Mouse (Mus musculus) neural tube, embryonic 15.5 days (tissue): ENCODE measurements around the gene Crhr1. TPM values are rescaled to one million over a fixed set of nuclear protein-coding genes. Genes with fewer than 3 reads are reported as not detected.

Experiments used
- ATAC-seq: fragments of 200-750 bp; cut with Nextera tagmentation; 2 replicates; pipeline ENCODE4 v1.8.0; 2017; ENCODE audit warnings: mild to moderate bottlenecking, moderate TSS enrichment, moderate library complexity; ENCODE audit not compliant: low FRiP score
- H3K27ac ChIP-seq: fragments of 300-500 bp; sonication (generic); replicated peaks from 2 replicates; pipeline ENCODE4 v1.5.1; 2015; ENCODE audit warnings: mild to moderate bottlenecking, inconsistent platforms
- H3K27me3 ChIP-seq: fragments of 300-500 bp; sonication (generic); replicated peaks from 2 replicates; pipeline ENCODE4 v1.6.1; 2015; ENCODE audit warnings: inconsistent platforms
- H3K36me3 ChIP-seq: fragments of 300-500 bp; sonication (generic); 2 replicates; pipeline ENCODE4 v1.6.1; 2015; ENCODE audit warnings: inconsistent platforms
- H3K4me1 ChIP-seq: fragments of 300-500 bp; sonication (generic); 2 replicates; pipeline ENCODE4 v1.6.1; 2015; ENCODE audit warnings: inconsistent platforms
- H3K4me2 ChIP-seq: fragments of 300-500 bp; sonication (generic); 2 replicates; pipeline ENCODE4 v1.6.1; 2015; ENCODE audit warnings: inconsistent platforms, mild to moderate bottlenecking, moderate library complexity
- H3K4me3 ChIP-seq: fragments of 300-500 bp; sonication (generic); replicated peaks from 2 replicates; pipeline ENCODE4 v1.5.1; 2015; ENCODE audit warnings: mild to moderate bottlenecking, inconsistent platforms
- H3K9ac ChIP-seq: fragments of 300-500 bp; sonication (generic); replicated peaks from 2 replicates; pipeline ENCODE4 v1.6.1; 2015; ENCODE audit warnings: mild to moderate bottlenecking, inconsistent platforms
- H3K9me3 ChIP-seq: fragments of 300-500 bp; sonication (generic); replicated peaks from 2 replicates; pipeline ENCODE4 v1.6.1; 2016; ENCODE audit warnings: inconsistent platforms
- WGBS: fragments of 180-500 bp; shearing (Covaris S2); methylation state at CpG from one replicate; pipeline ENCODE4 v1.1.7; 2015; ENCODE audit warnings: mixed read lengths; 5-methylcytosine and 5-hydroxymethylcytosine counted together
- polyA plus RNA-seq: library from polyadenylated mRNA; unstranded; fragments of >200 nt; fragmentation: Nextera tagmentation; extraction: Ambion mirVana; gene quantifications from 2 replicates; pipeline ENCODE4 v1.2.1, GENCODE M21; 2015

Crhr1 gene
- polyA plus RNA-seq, result 5.6 and 6.6 TPM in 2 replicates

DNA sequence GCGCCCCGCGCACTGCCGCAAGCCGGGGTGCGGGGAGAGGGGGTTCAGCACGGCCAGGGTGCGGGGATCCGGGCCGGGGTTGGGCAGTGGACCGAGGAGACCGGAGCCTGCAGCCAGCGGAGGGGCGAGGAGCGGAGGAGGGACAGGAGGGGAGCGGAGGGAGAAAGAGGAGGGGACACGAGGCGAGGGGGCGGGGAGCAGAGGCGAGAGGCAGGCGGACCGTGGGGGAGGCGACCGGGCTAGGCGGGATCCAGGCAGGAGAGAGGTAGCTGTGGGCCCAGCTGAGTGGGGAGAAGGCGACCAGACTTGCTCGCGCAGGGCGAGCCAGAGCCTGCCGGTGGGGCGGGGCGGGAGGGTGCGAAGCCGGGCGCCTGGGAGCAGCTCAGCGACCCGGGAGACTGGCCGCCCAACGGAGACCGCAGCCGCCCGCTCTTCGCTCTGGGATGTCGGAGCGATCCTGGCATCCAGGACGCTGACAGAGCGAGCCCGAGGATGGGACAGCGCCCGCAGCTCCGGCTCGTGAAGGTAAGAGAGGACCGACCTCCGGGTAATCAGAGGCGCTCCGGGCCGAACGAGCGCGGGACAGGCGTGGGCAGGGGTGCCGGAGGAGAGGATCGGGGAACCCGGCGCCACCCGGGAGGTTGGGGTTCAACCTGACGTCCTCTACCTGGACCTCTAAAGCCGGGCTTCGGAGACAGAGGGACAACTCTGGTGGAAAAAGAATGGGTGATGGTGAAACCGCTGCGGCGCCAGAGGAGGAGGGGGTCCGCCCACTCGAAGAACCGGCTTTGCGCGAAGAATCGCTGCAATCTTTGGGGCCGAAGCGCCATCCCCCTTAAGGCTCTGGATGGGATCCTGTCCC lies at the start of gene Crhr1:
Gene Crhr1 (plus strand): TSS at position 276 of the 862 bp plus-strand sequence.
- Histone ChIP-seq H3K36me3 (no peaks in the 10 kb centered on the region), H3K4me2 (peak within 1 kb of the TSS; percentile 96), H3K27me3 (peaks cover 41% of the 10 kb centered on the region), H3K4me1 (peaks cover 38% of the 10 kb centered on the region), H3K27ac (peak within 1 kb of the TSS; percentile 64), H3K9me3 (no peaks in the 10 kb centered on the region), H3K4me3 (peak within 1 kb of the TSS; percentile 62), H3K9ac (peak within 1 kb of the TSS; percentile 82)
- 1% methylated on average over 75 of the region's 80 CpGs for WGBS
- ATAC-seq, result peak; percentile 82

DNA sequence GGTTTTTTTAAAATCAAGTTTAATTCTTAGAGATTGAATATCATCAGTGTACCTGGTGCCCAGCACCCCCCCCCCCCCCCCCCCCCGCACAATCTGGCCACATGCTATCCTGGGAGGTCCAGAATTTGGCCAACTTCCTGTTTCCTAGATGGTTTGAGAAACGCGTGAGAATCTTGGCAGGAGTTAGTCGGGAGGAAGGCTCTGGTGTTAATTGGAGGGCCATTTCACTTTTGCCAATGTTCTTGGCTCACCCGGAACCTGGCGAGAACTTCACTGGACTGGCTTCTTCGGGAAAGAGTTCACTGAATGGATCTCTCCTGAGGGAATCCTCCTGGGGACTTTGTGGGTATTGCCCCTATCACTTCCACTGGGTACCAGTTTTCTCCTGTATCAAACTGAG lies 49.4 kb upstream of the Crhr1 start:
- Histone ChIP-seq H3K9me3 (no peaks in the 10 kb centered on the region), H3K9ac (no peak overlapping the region), H3K27ac (no peak overlapping the region), H3K4me3 (no peak overlapping the region), H3K27me3 (no peaks in the 10 kb centered on the region), H3K4me1 (peaks cover under 1% of the 10 kb centered on the region; the same call in 1 of the 2 replicates), H3K4me2 (no peak overlapping the region), H3K36me3 (no peaks in the 10 kb centered on the region)
- no peak for ATAC-seq
- 93% methylated on average over 6 of the region's 7 CpGs for WGBS

DNA sequence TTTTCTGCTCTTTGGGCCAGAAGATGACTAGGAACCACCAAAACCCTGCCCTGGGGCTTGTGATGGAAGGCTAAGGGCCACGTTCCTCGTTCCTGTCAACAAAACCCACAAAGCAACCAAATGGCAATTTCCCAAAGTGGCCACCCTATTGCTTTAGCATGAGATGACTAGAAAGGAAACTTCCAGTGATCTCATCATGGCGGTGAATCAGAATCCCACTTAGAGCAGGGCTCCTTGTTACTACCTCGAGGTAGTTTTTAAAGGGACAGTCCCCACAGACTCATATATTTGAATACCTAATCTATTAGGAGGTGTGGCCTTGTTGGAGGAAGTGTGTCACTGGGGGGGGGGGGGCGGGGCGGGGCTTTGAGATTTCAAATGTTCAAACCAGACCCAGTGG lies 48.9 kb upstream of the Crhr1 start:
- H3K4me1 ChIP-seq, result peaks cover 4% of the 10 kb centered on the region; the same call in 1 of the 2 replicates
- 90% methylated on average over 6 of the region's 6 CpGs for WGBS
- no peak overlapping the region for H3K9ac ChIP-seq
- H3K27ac ChIP-seq, result no peak overlapping the region
- no peak overlapping the region for H3K4me3 ChIP-seq
- H3K36me3 ChIP-seq, result no peaks in the 10 kb centered on the region
- no peak overlapping the region for H3K4me2 ChIP-seq
- H3K27me3 ChIP-seq, result no peaks in the 10 kb centered on the region
- no peaks in the 10 kb centered on the region for H3K9me3 ChIP-seq
- no peak for ATAC-seq

DNA sequence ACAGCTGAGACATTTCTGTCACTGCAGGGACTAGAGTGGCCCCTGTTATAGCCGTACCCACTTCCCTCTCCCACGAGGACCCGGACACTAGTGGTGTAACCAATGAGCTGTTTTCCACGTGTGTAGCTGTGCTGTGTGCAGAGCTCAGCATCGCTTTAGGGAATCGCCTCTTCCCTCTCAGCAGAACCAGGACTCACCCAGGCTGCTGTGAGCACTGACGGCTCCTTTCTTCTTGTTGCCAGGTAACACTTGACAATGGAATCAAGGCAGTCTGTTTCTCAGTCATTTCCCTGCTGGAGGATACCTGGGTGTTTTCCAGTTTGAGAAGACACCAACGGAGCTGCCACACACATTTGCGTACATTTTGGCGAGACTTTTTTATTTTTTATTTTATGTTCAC lies 44.1 kb upstream of the Crhr1 start:
- H3K27ac ChIP-seq, result no peak overlapping the region
- H3K9me3 ChIP-seq, result no peaks in the 10 kb centered on the region
- H3K4me3 ChIP-seq, result no peak overlapping the region
- no peak overlapping the region for H3K4me2 ChIP-seq
- no peaks in the 10 kb centered on the region for H3K27me3 ChIP-seq
- peaks cover 4% of the 10 kb centered on the region; the same call in 1 of the 2 replicates for H3K4me1 ChIP-seq
- H3K36me3 ChIP-seq, result no peaks in the 10 kb centered on the region
- 44% methylated on average over 10 of the region's 10 CpGs for WGBS
- ATAC-seq, result no peak
- H3K9ac ChIP-seq, result no peak overlapping the region

DNA sequence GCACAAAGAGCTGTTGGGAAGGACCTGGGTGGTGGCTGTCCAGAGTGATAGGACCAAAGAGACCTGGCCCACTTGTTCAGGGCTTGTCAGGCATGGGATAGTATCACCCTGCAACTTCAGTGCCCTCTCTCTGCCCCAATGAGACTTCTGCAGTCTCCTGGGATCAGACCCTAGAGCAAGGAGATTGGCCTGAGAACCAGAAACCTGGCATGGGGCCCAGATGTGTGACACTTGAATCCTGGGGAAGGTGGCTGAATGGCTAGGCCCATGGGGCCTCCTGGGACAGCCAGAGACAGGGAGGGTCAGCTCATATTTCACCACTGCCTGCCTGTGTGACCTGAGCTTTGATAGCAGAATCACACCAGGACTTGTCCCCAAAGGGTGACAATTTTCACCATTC lies 41.9 kb upstream of the Crhr1 start:
- no peaks in the 10 kb centered on the region for H3K27me3 ChIP-seq
- H3K36me3 ChIP-seq, result no peaks in the 10 kb centered on the region
- no peak for ATAC-seq
- H3K4me2 ChIP-seq, result no peak overlapping the region
- H3K27ac ChIP-seq, result no peak overlapping the region
- no peak overlapping the region for H3K4me3 ChIP-seq
- H3K9ac ChIP-seq, result no peak overlapping the region
- H3K9me3 ChIP-seq, result no peaks in the 10 kb centered on the region
- H3K4me1 ChIP-seq, result peaks cover 4% of the 10 kb centered on the region; the same call in 1 of the 2 replicates

DNA sequence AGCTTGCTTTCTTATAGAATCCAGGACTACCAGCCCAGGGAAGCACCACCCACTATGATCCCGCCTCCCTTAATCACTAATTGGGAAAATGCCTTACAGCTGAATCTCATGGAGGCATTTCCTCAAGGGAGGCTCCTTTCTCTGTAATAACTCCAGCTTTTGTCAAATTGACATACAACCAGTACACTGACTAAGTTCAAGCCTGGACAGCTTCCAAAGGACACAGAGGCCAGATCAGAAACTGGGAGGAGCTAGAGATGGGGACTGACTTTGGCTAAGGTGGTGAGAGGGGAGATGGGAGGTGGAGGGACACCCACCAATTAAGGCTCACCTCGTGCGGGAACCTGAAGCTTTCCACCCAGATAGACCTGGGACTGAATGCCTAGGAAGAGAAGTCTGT lies 37.5 kb upstream of the Crhr1 start:
- no peaks in the 10 kb centered on the region for H3K9me3 ChIP-seq
- no peak overlapping the region for H3K9ac ChIP-seq
- no peak overlapping the region for H3K4me3 ChIP-seq
- H3K27ac ChIP-seq, result no peak overlapping the region
- no peaks in the 10 kb centered on the region for H3K4me1 ChIP-seq
- H3K27me3 ChIP-seq, result no peaks in the 10 kb centered on the region; the same call in 1 of the 2 replicates
- WGBS, result 74% methylated on average over 3 of the region's 3 CpGs
- H3K36me3 ChIP-seq, result no peaks in the 10 kb centered on the region
- ATAC-seq, result no peak
- no peak overlapping the region for H3K4me2 ChIP-seq

DNA sequence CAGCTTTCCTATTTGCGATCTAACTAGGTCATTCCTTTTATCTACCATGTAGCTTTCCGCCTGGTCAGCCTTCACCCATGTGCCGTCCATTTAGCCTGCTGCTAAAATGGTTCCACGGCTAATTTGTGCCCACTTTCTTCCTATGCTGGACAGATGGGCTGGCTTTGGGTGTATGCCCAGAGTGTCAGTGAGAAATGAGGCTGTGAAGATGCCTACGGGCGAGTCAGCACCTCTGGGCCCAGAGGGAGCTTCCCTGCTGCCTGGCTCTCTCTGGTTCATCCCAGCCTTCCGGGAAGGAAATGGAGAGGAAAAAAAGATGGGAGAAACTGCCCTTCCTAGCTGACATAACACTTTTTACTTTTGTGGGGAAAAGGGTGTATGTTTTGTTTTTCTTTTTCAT lies 36.1 kb upstream of the Crhr1 start:
- ATAC-seq, result no peak
- no peaks in the 10 kb centered on the region for H3K9me3 ChIP-seq
- WGBS, result 65% methylated on average over 7 of the region's 7 CpGs
- H3K9ac ChIP-seq, result no peak overlapping the region
- no peaks in the 10 kb centered on the region for H3K4me1 ChIP-seq
- H3K4me2 ChIP-seq, result no peak overlapping the region
- H3K4me3 ChIP-seq, result no peak overlapping the region
- H3K36me3 ChIP-seq, result no peaks in the 10 kb centered on the region
- H3K27me3 ChIP-seq, result no peaks in the 10 kb centered on the region; the same call in 1 of the 2 replicates
- no peak overlapping the region for H3K27ac ChIP-seq

DNA sequence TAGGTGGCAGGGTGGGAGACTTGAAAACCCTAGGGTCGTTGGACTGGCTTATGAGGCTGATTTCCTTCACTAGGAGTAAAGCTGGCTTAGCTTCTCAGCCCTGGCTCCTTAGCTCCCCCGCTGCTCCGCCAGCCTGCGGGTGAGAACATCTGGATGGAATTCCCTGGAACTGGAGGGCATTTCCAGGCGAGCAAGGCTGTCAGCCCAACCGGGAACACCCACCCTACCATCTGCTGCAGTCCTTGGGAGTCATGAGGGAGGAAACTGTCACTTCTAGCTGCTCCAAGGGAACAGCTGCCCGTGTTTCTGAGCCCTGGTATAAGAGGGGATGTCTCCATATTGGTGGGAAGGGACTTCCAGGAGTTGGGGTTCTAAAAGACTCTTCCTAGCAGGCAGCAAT lies 33.1 kb upstream of the Crhr1 start:
- H3K36me3 ChIP-seq, result no peaks in the 10 kb centered on the region
- no peak overlapping the region for H3K4me3 ChIP-seq
- H3K4me2 ChIP-seq, result no peak overlapping the region
- 33% methylated on average over 7 of the region's 7 CpGs for WGBS
- H3K27me3 ChIP-seq, result peaks cover 3% of the 10 kb centered on the region; the same call in 1 of the 2 replicates
- H3K27ac ChIP-seq, result no peak overlapping the region
- peaks cover 5% of the 10 kb centered on the region; the same call in 1 of the 2 replicates for H3K4me1 ChIP-seq
- no peak overlapping the region for H3K9ac ChIP-seq
- ATAC-seq, result no peak
- H3K9me3 ChIP-seq, result no peaks in the 10 kb centered on the region

DNA sequence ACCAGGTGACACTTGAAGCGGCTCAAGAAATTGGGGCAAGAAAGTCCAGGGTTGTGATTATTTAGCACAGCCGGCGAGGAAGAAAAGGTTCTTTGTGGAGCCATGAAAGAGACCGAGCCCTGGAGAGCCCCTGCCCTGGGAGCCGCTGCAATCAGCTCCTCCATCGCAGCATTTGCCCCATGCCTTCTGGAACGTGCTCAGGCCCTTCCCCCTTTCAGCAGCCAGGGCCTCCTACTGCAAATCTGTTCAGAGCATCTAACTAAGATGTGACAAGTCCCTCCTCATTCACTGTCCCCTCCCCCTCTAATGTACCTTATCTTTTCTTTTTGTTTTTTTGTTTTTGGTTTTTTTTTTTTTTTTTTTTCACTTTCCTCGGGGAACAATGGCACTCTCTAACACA lies 30.0 kb upstream of the Crhr1 start:
- Histone ChIP-seq H3K9ac (no peak overlapping the region), H3K4me1 (peaks cover 26% of the 10 kb centered on the region), H3K4me2 (no peak overlapping the region), H3K9me3 (no peaks in the 10 kb centered on the region), H3K4me3 (no peak overlapping the region), H3K36me3 (no peaks in the 10 kb centered on the region), H3K27ac (no peak overlapping the region), H3K27me3 (0 out of 2 replicates have a peak, but pooled peaks cover 3% of the 10 kb centered on the region)
- WGBS, result 17% methylated on average over 8 of the region's 8 CpGs
- no peak for ATAC-seq

DNA sequence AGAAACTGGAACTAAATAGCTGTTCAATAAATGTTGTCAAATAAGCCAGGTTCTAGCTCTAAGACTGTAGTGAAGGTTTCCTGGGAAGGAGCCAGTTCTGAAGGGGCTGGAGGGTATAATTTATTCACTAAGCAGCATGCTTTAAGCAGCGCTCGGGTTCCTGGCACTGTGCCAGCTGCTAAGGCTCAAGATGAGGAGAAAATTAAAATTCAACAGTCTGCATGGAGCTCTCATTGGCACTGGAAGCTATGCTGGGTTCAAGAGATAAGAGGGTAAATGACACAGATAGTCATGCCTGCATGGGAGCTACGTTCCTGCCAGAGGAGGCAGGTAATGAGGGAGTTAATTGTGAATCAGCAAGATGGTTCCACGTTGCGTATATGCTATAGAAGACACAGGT lies 26.3 kb upstream of the Crhr1 start:
- H3K27ac ChIP-seq, result no peak overlapping the region
- H3K4me3 ChIP-seq, result no peak overlapping the region
- H3K36me3 ChIP-seq, result no peaks in the 10 kb centered on the region
- H3K9ac ChIP-seq, result no peak overlapping the region
- no peaks in the 10 kb centered on the region for H3K9me3 ChIP-seq
- ATAC-seq, result peak; percentile 31
- no peak overlapping the region for H3K4me2 ChIP-seq
- peaks cover 26% of the 10 kb centered on the region for H3K4me1 ChIP-seq
- 32% methylated on average over 5 of the region's 5 CpGs for WGBS
- H3K27me3 ChIP-seq, result 0 out of 2 replicates have a peak, but pooled peaks cover 3% of the 10 kb centered on the region

DNA sequence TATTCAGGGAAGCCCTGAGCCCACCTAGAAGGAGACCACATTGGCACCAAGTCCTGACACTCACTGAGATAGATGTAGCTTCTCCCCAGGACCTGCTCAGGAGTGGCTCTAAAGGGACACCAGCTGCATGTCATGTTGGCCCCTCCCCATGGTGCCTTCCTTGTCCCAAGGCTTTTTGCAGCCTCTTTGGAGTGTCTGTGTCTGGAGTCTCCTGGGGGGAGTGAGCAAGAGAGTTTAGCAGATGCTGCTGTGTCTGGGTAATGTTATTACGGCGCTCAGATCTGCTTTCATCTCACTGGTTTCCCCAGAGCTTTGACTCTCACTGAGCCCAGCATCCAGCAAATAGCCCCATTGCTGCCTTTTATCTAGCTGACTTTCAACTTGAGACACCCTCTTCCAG lies 25.7 kb upstream of the Crhr1 start:
- H3K27me3 ChIP-seq, result 0 out of 2 replicates have a peak, but pooled peaks cover 1% of the 10 kb centered on the region
- WGBS, result 14% methylated on average over 2 of the region's 2 CpGs
- H3K4me2 ChIP-seq, result no peak overlapping the region
- no peak overlapping the region for H3K4me3 ChIP-seq
- no peak overlapping the region for H3K9ac ChIP-seq
- H3K27ac ChIP-seq, result no peak overlapping the region
- no peaks in the 10 kb centered on the region for H3K9me3 ChIP-seq
- peaks cover 26% of the 10 kb centered on the region for H3K4me1 ChIP-seq
- H3K36me3 ChIP-seq, result no peaks in the 10 kb centered on the region
- ATAC-seq, result no peak

DNA sequence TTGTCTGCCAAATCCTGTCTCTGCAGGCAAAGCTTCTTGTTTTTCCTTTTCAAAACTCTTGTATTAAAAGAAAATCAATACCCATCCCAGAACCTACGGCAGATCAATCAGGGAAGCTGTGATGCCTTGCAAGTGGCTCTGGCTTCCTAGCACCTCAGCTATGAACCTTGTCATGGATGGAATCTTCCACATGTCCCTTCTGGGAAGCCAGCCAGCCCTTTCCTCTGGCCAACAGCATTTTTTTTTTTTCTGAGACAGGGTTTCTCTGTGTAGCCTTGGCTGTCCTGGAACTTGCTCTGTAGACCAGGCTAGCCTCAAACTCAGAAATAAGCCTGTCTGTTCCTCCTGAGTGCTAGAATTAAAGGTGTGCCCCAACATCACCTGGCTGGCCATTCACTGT lies 22.3 kb upstream of the Crhr1 start:
- 93% methylated on average over 1 of the region's 1 CpGs for WGBS

More for the DNA sequence above, 22.3 kb upstream of the Crhr1 start:
- Histone ChIP-seq H3K36me3 (no peaks in the 10 kb centered on the region), H3K4me1 (peaks cover 20% of the 10 kb centered on the region), H3K27me3 (no peaks in the 10 kb centered on the region), H3K4me2 (no peak overlapping the region), H3K4me3 (no peak overlapping the region), H3K9ac (no peak overlapping the region), H3K27ac (no peak overlapping the region), H3K9me3 (no peaks in the 10 kb centered on the region)
- no peak for ATAC-seq
